Mouse (Mus musculus) ES-Bruce4 (cell line): Measurements from ENCODE around the gene Nwd2.

Source experiments
- CTCF ChIP-seq: IDR thresholded peaks from one replicate; pipeline ENCODE4 v1.8.1; 2011; ENCODE audit warnings: low read depth, low read length
- EP300 ChIP-seq: IDR thresholded peaks from 2 replicates; pipeline ENCODE4 v1.6.1; 2011; ENCODE audit warnings: low read depth, low read length; ENCODE audit not compliant: insufficient read depth
- POLR2A ChIP-seq: IDR thresholded peaks from one replicate; pipeline ENCODE4 v1.8.1; 2011; ENCODE audit warnings: low read length; ENCODE audit not compliant: insufficient read depth

DNA sequence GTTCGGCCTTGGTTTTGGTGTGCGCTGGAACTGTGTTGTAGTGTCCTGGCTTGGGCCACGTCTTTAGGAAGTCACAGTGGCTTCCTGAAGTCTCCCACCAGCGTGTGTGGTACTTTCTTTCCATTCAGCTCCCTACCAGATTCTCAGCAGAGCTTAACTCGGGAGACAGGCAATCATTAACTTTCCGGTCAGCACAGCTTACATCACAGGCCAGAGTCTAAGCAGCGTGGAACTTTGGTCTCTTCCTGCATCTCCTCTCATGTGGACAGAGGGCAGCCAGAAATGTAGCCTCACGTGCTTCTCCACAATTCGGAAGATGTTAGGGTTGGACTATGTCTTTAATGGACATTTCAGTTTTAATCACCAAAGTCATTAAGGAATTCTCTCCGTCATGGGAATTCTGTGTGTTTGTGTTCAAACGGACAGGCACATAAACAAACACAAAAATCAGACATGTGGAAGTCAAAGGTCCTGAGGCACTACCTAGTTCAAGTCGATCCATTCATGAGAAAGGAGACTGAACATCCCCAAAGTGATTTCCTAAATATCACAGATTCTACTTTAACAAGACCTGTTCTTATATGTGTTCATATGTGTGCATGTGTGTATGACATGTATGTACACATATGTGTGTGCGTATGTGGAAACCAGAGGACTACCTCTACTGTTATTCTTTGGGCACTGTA is 198.8 kb downstream of the Nwd2 start:
- TF ChIP-seq CTCF (no peak), EP300 (no peak), POLR2A (no peak)
